Mouse (Mus musculus) adrenal gland, adult (tissue): ENCODE measurements at regions not wholly inside any gene's neighbourhood (a gene's known extent, or its start where the extent isn't known, plus 50 kb on each side); places are given as distances from the start of the nearest gene placed in this dataset.
A peak's percentile ranks its signal among the peaks of the same experiment; 100 is the strongest.

Experiments used
- DNase-seq, 2 experiments: peaks; one replicate each; pipeline ENCODE4 v3.0.0; 2022 to 2023; ENCODE audit warnings: low spot score in 1 of 2; ENCODE audit not compliant: inconsistent age in 2 of 2

DNA sequence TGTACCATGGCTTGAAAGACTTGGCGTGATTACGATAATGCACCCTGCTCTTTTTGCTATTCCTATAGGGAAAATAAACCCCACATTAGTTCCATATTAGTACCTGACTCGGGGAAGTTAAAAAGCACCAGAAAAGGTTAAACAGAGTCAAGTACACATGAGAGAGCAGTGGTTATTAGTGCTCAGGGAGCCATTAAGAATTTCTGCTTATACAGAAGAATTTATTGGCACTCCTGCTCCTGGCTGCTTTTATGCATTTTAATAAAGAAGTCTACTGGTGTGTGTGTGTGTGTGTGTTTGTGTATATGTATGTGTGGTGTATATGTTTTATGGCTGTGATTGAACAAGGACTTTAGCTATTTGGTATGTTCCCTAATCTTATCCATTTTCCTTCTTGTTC is 111.5 kb upstream of the Psmd7 start:
- no peak for DNase-seq

DNA sequence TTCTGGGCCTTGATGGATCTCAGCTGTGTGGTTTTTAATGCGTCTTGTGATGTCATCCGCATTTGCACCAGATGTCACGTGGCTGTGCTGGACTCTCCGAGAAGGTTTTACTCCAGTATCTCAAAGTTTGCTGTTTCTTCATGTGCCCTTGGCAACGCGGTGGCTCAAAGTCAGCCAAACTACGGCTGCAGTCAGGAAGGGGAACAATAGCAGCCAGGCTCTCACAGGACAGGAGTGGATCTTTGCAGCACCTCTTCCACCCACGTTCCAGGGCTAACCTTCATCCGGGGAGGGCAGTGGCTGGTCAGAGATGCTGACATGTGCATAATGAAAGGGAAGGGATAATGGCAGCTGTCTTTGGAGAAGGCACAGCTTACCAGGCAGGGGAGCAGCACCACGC is 127.6 kb upstream of the Psmd7 start:
- no peak for DNase-seq

DNA sequence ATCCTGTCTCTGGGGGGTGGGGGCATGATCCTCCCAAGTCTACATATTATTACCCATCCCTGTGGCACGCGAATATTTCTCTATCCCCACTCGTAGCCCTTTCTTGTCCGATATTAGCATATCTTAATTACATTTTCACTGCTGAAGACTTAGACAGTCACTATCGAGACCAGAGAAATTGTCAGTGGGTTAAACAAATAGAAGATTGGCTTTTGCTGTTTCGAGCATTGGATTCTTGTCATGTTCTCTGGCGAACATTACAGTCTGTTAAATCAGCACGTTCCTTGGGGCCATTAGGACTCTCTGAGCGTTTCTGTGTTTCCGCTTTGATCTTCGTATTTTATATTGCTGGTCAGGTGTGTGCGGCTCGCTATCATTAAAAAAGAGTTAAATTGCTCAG is 129.6 kb upstream of the Psmd7 start:
- no peak for DNase-seq

DNA sequence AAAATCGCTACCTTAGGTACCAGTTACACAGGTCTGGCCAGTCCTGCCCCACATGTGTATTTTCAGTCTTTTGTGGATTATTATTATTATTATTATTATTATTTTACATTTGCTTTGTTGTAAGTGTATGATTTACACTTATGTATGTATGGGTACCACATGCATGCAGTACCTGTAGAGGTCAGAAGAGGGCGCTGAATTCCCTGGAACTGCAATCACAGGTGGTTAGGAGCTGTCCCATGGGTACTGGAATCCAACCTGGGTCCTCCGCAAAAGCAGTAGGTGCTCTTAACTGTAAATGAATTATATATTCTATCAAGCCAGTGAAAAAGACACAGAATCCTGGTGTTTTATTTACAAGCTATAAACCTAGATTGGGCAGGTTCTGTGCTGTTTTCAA is 131.4 kb upstream of the Psmd7 start:
- no peak for DNase-seq

DNA sequence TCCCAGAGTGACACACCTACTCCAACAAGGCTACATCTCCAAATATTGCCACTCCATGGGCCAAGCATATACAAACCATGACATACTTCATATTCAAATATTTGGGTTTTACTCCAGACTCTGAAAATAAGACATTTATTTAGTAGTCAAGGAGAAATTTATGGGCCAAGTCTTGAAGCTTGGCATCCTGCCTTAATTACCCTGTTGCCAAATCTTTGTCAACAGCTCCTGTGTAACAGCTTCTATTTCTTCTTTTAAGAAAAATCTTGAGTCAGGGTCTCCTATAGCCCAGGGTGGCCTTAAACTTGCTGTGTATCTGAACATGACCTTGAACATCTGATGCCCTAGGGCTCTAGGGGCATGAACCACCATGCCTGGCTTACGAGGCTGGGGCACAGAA is 138.5 kb upstream of the Psmd7 start:
- no peak for DNase-seq

DNA sequence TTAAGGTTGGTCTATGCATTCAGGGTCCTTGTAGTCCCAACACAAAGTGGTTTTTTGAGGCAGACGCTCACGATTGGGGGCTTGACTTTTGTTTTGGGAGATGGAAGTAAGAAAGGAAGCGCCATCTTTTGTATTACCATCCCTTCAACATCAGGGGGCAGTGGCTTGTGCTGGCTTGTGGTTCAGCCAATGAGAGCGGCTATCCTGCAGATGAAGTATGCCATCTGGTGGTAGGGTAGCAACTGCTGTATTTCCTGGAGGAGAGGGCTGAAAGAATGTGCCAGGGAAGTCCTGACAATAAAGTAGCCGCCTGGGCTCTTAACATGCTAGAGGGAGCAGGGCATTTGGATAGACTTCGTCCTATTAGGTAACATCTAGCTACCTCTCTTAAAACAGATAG is 139.0 kb upstream of the Psmd7 start:
- DNase-seq: no peak

DNA sequence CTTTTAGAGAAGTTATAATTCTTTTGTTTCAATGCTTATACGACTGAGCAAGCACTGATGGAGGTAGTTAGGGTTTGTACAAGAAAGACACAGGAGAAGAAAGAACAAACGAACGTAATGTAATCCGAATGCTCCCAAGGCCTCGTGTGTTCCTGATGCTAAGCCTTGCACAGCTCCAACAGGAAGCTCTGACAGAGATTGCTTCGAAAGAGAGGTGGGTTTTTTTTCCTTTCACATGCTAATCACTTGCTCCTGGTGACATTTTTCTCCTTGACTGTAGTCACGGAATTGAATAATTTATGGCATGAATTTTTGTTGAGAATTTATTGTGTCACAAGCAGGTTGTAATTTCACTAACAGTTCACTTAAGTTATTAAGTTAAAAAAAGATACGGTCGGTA is 150.8 kb upstream of the Psmd7 start:
- no peak for DNase-seq

DNA sequence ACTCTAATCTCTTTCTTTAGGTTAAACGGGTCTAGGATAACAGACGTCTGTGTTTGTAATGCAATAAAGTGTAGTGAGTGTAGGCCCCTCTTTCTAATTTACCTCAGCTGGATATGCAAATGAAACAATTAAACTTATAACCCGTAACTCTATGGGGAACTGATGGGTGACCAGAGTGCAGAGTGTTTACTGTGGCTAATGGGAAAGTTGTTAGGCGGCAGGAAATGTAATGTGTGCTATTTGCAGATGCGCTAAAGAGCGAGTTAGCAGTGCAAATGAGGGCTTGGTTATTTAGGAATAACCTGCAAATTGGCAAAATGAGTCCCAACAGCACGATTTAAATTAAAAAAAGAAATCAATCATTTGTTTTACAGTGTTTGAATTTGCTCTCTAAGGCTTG is 168.8 kb upstream of the Psmd7 start:
- no peak for DNase-seq

DNA sequence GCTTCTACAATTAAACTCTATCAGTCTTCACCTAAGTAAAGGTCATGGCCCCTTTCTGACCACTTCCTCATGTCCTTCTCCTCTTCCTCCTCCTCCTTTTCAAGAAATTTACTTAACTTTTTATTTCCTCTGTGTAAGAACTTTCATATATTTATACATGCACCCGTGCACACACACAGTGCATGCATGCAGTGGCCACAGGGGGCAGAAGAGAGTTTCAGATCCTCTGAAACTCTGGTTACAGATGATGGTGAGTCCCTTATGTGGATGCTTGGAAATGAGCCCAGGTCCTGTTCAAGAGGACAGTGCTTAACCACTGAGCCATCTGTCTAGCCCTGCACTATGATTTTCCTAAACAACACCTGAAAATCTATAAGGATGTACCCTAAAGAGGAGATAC is 170.4 kb upstream of the Psmd7 start:
- no peak for DNase-seq

DNA sequence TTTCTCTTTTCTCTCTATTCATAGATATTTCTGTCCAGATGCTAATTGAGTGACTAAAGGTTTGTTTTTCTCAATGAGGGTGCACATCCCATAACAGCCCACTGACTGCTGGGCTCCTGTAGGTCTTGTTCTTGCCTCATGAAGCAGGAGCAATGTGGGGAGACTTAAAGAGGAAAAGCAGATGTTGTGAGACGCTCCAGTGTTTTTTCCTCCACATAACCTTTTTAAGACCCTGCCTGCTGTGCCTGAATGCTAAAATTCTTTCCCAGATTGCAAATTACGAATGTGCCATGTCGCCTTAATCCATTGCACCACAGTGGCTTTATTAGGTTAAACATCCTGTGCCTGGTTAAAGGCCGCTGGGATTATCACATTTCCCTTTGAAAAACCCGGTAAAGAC is 165.5 kb upstream of the Zfhx3 start:
- no peak for DNase-seq

DNA sequence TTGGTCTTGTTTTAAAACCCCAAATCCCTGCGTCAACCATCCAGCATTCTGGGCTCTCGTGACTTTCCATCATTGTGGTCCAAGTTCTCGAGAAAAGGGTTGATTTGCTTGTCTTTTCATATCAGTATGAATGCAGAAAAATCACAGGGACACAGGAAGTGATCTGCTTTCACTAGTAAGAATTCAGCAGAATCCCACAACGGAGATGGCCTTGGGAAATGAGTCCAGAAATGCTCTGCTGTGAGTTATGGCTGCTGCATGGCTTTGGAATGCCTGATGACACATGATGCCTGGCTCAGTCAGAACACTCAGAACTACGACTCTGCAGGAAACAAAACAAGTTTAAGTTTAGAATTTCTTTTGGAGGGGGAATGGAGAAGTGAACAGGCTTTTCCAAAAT is 156.7 kb upstream of the Zfhx3 start:
- DNase-seq: peak; percentile 86 to 91

DNA sequence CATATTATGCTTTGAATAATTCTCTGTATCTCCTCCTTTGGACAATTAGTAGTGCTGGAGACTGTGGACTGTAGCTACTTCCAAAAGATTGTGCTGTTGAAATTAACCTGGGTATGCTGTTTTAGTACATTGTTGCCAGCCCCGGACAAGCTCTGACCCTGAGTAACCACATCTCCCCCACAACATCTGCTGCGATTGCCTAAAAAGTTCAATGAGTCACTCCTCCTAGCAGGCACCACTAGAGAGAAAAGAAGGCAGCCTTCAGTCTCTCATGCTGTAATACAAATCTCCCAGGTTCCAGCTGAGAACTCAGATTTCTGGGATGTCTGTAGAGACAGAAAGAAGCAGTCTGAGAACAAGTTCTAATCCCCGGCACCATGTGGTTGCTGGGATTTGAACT is 150.2 kb upstream of the Zfhx3 start:
- peak; percentile 60 to 74 for DNase-seq

DNA sequence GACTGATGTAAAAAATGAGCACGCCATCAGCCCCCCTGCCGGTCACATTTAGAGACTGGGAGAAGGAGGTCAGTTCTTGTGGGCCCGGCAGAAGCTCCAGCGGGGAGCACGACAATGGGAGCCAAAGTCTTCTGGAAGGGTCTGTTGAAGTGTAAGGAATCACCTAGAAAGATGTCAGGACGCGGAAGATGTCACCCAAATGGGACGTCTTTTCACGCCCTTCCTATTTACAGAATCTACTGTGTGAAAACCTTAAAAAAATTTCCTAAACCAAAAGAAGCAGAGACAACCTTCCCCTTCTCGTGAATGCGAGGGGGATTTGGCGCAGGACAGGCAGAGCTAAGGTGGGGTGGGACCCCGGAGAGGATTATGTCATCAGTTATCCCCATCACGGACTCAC is 127.5 kb upstream of the Zfhx3 start:
- DNase-seq: no peak

DNA sequence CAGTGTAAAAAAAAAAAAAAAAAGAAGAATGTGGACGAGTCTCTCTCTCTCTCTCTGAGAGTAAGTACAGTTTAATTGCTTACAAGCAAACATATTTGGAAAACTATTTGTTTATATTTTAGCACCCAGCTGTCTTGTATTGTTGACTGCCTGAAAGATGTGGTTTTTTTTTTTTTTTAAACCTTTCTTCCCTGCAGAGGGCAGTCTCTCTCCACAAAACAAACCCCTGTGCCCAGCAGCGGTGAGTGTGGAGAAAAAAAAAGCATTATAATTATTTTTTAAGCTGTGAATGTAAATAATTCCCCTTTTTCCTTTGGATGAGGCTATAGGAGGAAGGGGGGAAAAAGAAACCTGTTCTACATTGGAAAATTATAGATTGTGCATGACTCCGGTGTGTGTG is 126.7 kb upstream of the Zfhx3 start:
- DNase-seq: no peak

DNA sequence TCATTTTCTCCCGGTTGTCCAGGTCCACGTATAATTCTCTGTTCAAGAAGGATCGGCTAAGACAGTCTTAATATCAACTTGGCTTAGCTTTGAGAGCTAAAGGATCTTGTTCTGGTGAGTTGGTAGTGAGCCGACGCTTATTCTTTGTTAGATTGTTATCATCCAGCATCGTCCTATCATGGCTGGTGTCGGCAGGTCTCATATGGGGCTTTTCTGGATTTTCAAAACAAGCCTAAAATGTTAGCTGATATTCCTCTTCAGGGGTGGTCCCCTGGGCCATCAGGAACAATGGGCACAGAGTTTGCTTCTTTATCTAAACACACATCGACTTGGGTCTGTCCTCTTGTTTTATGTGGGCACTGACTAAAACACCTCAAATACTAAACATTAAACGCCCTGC is 124.6 kb upstream of the Zfhx3 start:
- no peak for DNase-seq

DNA sequence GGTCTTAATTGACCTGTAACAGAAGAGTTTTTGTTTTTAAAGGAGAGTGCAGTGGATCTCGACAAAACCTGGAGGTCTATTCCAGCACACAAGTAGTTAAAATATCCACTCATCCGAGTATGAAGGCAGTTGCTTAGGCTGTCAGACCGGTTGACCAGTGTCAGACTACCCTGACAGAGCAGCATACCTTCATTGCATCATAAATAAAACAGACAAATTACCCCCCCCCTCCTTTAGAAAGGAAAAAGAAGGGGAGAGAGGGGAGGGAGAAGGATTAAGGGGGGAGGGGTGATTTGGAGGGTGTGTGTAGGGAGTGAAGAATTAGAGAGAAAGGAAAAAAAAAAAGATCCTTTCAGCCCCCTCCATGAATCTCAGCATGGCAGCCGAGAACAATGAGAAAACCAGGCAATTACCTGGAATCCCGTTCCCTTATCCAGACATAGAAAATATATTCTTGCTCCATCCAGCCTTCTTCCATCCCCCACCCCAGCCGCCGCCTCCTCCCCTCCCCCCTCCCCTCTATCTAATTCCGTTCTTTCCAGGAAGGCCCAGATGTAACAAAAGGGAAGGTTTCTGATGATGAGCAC is 122.2 kb upstream of the Zfhx3 start:
- DNase-seq: no peak

DNA sequence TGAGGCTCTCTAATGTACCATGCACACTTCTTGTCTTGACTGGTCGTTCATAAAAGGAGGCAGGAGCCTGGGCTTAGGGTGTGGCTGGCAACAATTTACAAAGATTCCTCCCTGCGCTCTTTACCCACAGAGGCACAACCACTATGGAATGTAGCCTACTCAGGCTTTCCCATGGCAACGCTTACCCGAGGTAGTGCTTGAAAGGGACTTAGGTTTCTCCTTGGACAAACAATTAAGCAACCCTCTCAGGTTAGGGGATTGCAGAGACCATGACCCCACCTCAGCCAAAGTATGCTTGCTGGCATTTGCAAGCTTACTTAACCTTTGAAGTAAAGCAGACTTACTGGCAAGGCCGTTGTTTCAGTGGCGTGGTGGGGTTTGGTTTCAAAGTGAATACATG is 120.9 kb upstream of the Zfhx3 start:
- DNase-seq: no peak

DNA sequence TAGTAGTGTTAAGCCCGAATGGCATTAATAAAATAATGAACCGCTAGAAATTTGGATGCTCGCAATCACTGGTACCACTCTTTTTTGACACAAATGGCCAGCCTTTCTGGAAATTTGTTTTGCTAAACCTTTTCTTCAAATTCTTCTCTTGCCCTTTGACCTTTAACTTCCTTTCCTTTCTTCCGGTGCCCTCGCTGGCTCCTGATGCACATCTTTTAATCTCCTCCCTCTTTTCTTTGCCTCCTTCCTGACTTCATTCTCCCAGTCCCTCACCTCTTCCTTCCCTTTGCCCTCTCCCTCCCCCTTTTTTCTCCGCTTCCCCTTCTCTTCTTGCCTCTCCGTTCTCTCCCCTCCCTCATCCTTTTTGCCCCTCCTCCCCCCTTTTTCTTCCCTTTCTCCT is 118.3 kb upstream of the Zfhx3 start:
- DNase-seq: no peak

DNA sequence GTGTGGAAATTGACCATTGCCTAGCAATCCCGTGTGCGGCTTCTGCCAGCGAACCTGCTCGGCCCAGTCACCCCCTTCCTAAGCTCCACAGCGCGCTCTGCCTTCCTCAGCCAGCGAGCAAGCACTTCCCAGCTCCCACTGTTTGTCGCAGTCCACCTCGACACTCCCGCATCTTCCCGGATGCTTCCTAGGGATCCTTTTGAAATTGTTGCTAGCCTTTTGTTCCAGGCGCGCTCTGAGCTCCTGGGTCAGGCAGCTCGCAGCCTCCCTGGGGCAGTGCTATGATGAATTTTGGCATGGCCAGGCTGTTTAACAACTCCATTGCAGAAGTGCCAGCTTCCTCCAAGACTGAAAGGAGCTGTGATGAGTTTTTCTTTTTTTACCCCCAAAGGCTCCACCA is 117.8 kb upstream of the Zfhx3 start:
- DNase-seq: no peak

DNA sequence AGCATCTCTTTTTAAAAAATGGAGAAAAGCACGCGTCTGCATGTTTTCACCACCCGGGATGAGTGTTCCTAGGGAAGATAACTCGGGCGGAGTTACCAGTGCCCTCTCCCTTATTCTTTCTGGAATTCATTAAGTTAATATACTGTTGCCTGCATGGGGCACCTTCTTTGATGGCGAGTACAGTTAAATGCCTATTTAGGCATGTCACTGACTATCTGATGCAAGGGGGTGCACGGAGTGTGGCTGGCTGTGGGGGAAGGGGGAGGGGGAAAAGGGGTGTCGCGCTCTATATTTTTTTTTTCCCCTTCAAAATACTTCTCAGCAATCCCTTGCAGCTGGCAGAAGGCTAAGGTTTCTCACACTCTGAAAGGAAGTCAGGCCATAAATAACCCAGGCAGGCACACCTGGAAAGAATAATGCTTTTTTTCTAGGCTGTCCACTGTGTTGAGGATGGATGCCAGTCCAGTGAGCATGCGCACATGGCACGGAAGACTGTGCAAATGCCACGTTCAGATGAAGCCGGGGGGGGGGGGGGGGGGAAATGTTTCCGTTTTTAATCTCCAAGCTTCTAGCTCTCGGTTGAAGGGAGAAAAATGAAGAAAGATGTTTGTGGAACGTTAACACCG is 114.8 kb upstream of the Zfhx3 start:
- no peak for DNase-seq

DNA sequence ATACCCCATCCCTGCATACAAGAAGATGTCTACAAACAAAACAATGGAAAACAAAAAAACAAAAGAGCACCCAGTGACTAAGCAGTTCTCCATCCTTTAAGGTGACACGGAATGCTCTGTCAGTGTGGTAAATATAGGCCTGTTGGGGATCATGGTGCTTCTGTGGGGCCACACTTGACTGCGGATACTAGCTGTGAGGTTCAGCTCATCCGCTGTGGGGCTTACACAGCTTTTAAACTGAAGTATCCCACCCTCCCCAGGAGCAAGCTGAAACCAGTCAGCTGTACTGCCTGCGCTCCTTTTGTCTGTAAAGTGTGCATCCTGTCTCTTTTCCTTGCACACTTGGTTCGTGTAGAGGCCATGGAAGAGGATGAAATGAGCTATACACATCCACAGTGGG is 113.9 kb upstream of the Zfhx3 start:
- DNase-seq: no peak

DNA sequence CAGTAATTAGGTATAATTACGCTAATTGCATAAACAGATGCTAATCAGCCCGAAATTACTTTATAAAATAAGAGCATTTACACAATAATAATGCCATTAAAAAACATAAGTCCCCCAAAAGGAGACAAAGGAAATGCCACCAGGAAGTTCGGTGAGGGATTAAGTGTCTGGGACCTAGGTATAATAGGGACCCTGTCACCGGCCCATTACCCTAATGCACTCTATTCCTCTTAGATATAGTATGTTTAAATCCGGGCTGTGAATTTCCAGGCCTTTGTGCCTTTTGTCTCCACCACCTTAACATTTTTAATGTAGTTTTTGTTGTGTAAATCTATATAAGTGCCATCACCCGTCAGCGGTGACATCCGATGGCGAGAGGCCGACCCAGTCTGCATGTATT is 109.0 kb upstream of the Zfhx3 start:
- no peak for DNase-seq

DNA sequence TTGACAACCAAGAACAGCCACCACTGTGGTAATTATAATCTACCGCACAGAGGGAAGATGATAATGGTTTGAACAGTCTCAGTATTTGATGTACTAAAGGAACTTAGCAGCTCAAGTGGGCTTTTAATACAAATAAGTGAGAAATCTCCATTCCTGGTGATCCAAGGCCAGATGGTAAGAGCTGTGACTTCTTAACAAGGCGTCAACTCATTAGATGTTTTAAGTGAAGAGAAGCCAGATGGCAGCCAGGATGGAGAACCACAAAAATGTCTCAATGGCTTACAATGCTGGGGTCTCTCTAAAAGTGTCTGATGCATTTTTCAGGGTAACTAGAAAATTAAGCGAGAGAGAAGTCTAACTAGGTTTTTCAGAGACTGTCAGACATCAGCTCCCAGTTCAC is 96.3 kb upstream of the Zfhx3 start:
- DNase-seq: no peak
